Mouse (Mus musculus): Measurements from ENCODE around the gene Sdf2.

DNA sequence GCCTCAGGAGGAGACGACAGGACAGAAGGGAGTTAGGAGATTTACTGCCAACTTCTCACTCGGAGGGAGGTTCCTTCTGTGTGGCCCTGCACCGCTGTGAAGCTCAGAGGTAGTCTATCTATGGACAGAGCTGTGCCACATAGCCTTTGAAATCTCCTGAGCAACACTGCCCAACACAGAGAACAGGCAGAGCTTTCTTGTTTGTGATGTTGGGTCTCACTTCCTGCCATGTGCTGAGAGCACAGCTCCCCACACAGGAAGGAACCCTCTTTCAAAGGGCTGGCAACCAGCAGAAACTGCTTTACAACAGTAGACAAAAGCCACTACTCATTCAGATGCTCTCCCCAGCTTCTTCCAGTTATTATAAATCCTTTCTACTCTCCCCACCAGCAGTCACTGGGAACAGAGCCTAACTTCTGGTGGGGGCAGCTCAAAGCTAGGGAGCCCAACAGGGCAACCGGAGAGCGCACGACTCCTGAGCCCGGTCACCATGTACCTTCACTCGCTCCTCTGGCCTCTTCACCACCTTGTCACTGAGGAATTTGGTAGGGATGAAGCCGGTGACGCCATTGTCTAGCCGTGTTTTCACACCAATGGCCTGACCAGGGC, 29.7 kb upstream of the Sdf2 start:
- TF ChIP-seq CTCF (IDR thresholded peaks at IDR 0.05) = no peak
- TF ChIP-seq EP300 (IDR thresholded peaks at IDR 0.05) = no peak
